Mouse (Mus musculus): Measurements from ENCODE around the gene AI481877. TPM values are rescaled to one million over a fixed set of nuclear protein-coding genes. Genes with fewer than 3 reads are reported as not detected.

The AI481877 gene
- polyA plus RNA-seq, 1 experiment from 2014 or later = not detected

DNA sequence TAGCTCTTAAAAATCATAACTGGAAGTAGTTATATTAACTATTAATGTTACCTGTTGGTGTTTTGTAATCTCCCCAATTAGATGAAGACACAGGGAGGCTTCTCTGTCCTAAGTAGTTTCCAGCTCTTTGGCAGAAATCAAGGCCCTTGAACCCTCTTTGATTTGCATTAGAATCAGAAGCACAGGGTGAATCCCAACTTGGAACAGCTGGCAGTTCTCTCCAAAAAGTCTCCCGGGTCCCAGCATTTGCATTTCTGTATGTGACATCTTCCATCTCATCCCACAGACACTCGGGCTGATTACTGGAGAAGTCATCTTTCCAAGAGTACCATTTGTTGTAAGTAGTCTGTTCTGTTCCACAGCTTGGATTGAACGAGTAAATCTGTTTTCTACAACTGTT is 91.6 kb downstream of the AI481877 start:
- Histone ChIP-seq H3K9me3 (no peaks in the 10 kb centered on the region), H3K4me2 (replicated peaks) (no peak overlapping the region), H3K27ac (no peak overlapping the region), H3K4me3 (no peak overlapping the region), H3K36me3 (peaks cover 5% of the 10 kb centered on the region; the same call in 1 of the 2 replicates), H3K27me3 (no peaks in the 10 kb centered on the region), H3K9ac (no peak overlapping the region), H3K4me1 (no peaks in the 10 kb centered on the region)
- 38% methylated on average over 3 of the region's 3 CpGs for WGBS
- ATAC-seq (ENCODE audit: insufficient number of reproducible peaks, insufficient read depth, low FRiP score, low TSS enrichment) = no peak

DNA sequence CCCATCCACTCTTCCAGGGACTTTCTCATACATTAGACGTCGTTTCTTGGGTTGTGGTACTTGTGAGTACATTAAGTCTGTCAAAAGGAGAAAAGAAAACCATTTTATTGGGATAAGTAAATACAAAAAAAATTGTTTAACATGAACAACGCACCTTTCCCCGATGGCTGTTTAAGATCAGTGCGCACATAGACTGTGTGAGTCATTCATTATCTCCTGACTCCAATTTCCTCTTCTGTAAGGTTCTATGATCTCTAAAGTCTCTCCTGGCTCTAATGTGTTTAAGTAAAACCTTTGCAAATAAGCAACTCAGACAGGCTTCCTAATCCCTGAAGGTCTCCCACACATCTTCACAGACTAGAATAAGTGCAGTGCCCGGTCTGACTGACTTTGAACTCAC is 94.9 kb downstream of the AI481877 start:
- no peak for ATAC-seq (ENCODE audit: insufficient number of reproducible peaks, insufficient read depth, low FRiP score, low TSS enrichment)
- no peak overlapping the region for H3K4me2 ChIP-seq (replicated peaks)
- H3K4me1 ChIP-seq = no peaks in the 10 kb centered on the region
- H3K9me3 ChIP-seq = no peaks in the 10 kb centered on the region
- WGBS = 90% methylated on average over 6 of the region's 6 CpGs
- no peak overlapping the region for H3K27ac ChIP-seq
- no peak overlapping the region for H3K9ac ChIP-seq
- peaks cover 20% of the 10 kb centered on the region; the same call in 1 of the 2 replicates for H3K36me3 ChIP-seq
- no peak overlapping the region for H3K4me3 ChIP-seq
- no peaks in the 10 kb centered on the region for H3K27me3 ChIP-seq

DNA sequence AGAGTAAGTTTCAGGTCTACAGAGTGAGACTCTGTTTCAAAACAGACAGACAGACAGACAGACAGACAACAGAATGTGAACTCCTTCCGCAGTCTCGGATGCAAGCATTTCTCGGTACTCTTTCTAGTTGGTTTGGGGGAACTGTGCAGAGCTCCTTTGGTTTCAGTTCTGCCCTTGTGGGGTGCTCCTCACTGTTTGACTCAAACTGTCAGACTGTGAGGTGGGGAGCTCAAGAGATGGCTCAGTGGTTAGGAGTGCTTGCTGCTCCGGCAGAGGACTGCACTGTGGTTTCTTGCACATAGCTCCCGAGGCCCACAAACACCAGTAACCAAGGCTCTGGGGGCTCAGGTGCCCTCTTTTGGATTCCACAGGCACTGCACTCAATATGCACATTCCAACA is 95.7 kb downstream of the AI481877 start:
- Histone ChIP-seq H3K4me3 (no peak overlapping the region), H3K9ac (no peak overlapping the region), H3K27ac (no peak overlapping the region), H3K36me3 (peaks cover 21% of the 10 kb centered on the region; the same call in 1 of the 2 replicates), H3K4me2 (replicated peaks) (no peak overlapping the region), H3K4me1 (no peaks in the 10 kb centered on the region), H3K27me3 (no peaks in the 10 kb centered on the region), H3K9me3 (no peaks in the 10 kb centered on the region)
- WGBS = 97% methylated on average over 5 of the region's 5 CpGs
- no peak for ATAC-seq (ENCODE audit: insufficient number of reproducible peaks, insufficient read depth, low FRiP score, low TSS enrichment)

DNA sequence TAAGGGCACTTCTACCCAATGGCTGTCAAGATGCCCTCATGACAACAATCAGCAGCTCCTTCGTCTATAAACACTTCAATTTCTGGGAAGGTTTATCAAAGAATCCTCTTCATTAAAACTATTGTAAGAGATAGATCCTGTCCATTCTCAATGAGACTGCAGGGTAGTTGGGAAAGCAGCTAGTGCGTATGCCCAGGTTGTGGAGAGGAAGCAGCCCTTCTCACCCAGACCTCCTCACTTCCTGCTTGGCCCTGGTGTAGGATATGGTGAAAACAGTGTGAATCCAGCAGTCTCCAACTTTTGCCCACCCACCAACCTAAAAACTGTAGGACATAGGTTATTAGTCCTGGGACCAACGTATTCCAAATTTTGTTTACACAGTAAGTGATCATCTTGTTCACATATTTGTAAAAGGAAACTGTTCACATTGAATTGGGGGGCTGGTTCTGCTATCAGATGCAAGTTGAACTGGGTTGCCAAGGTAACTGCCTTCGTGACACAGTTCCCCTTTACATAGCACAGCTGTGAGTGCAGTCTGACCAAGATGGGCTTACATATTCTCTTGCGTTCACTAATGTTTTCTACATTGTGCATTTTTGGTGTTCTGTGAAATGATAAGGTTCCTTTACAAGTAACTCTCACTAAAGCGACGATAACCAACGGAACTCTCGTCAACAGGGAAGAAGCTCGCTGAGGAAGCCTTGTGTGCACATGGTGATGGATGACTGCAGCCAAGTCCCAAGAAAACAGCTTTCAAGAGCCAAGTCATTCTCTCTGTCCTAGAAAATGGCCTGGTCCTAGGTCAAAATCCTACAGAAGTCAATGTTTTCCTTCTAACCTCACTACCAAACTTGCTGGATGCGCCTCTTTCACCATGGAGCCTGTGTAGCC is 98.1 kb downstream of the AI481877 start:
- H3K36me3 ChIP-seq = peaks cover 21% of the 10 kb centered on the region; the same call in 1 of the 2 replicates
- ATAC-seq (ENCODE audit: insufficient number of reproducible peaks, insufficient read depth, low FRiP score, low TSS enrichment) = no peak
- H3K4me1 ChIP-seq = 0 out of 2 replicates have a peak, but pooled peaks cover 5% of the 10 kb centered on the region
- no peaks in the 10 kb centered on the region for H3K9me3 ChIP-seq
- H3K4me2 ChIP-seq (replicated peaks) = no peak overlapping the region
- no peak overlapping the region for H3K9ac ChIP-seq
- no peak overlapping the region for H3K27ac ChIP-seq
- no peak overlapping the region for H3K4me3 ChIP-seq
- 90% methylated on average over 11 of the region's 11 CpGs for WGBS
- H3K27me3 ChIP-seq = no peaks in the 10 kb centered on the region

DNA sequence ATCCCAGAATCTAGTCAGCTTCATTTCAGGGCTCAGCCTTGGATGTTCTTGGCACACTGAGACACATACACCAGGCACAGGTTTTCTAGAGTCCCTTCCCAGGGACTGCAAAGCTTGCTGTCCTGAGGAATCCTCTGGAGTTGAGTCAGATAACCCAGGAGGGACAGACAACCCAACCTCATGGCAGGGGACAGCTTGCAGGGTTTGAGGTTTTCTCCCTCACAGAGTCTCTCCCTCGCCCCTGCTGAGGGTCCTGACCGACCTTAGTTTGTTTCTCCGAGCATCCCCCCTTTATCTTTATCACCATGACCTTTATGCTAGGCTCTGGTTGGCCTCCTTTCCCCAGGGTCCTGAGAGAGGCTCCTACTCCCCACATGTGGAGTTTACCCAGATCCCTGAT is 101.3 kb downstream of the AI481877 start:
- Histone ChIP-seq H3K36me3 (peaks cover 16% of the 10 kb centered on the region; the same call in 1 of the 2 replicates), H3K4me1 (0 out of 2 replicates have a peak, but pooled peaks cover 6% of the 10 kb centered on the region), H3K9ac (no peak overlapping the region), H3K4me3 (no peak overlapping the region), H3K4me2 (replicated peaks) (no peak overlapping the region), H3K9me3 (no peaks in the 10 kb centered on the region), H3K27me3 (no peaks in the 10 kb centered on the region), H3K27ac (no peak overlapping the region)
- WGBS = 82% methylated on average over 3 of the region's 3 CpGs
- no peak for ATAC-seq (ENCODE audit: insufficient number of reproducible peaks, insufficient read depth, low FRiP score, low TSS enrichment)

DNA sequence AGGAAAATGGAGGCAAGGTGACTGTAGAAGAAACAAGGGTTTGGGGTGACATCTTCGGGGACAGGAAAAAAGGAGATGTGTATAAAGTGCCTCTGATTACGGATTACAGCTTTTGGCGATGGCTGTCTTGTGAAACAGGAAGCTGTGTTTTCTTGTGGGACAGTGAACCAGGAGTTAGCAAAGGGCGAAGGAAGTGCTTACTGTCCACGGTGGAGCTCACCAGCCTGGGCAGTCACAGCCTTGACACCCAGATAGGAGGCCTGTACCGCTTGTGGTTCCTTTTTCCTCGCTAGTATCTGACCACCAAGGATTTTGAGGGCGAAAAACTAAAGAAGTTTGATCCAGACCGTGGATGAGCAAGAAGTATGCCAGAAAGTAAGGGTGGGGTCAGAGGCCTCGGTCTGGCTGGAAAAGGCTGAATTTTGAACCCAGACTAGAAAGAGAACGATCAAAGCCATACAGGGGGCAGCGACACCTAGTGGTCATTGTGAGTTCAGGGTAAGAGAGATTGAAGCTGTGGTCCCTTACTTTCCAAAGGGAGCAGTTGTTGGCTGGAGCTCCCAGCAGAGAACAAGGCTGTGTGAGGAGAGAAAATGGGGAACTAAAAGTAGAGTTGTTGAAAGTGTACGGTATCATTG is 102.2 kb downstream of the AI481877 start:
- peaks cover 16% of the 10 kb centered on the region; the same call in 1 of the 2 replicates for H3K36me3 ChIP-seq
- H3K4me1 ChIP-seq = 0 out of 2 replicates have a peak, but pooled peaks cover 6% of the 10 kb centered on the region
- no peak overlapping the region for H3K4me3 ChIP-seq
- H3K27me3 ChIP-seq = no peaks in the 10 kb centered on the region
- 53% methylated on average over 13 of the region's 13 CpGs for WGBS
- no peak overlapping the region for H3K9ac ChIP-seq
- no peak for ATAC-seq (ENCODE audit: insufficient number of reproducible peaks, insufficient read depth, low FRiP score, low TSS enrichment)
- H3K9me3 ChIP-seq = no peaks in the 10 kb centered on the region
- peak overlapping the region; percentile 4; the same call in 1 of the 2 replicates for H3K4me2 ChIP-seq (replicated peaks)
- H3K27ac ChIP-seq = no peak overlapping the region

DNA sequence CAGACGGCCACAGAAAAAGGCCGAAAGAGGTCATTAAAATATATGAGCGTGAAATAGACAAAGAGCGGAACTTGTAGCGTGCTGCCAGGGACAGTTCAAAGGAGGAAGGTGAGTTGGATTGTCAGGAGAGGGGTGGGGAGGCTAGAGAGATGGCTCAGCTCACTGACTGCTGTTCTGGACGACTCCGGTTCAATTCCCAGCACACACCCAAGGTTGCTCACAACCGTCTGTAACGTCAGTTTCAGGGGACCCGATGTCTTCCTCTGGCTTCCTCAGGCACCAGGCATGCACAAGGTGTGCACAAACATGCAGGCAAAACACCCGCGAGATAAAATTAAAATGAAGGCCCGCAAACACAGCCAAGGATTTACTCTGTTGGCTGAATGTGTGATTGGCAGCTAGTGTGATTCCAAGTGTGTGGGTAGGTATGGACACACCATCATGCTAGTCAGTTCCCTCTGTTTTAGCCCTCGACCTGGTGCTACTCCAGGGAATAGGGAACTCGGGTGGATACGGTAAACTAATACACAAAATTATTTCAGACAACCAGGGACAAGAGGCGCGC is 102.9 kb downstream of the AI481877 start:
- 0 out of 2 replicates have a peak, but pooled peaks cover 6% of the 10 kb centered on the region for H3K4me1 ChIP-seq
- WGBS = 57% methylated on average over 18 of the region's 18 CpGs
- peak overlapping the region; percentile 84; the same call in 1 of the 2 replicates for H3K27ac ChIP-seq
- H3K4me3 ChIP-seq = peak overlapping the region; percentile 83
- no peak for ATAC-seq (ENCODE audit: insufficient number of reproducible peaks, insufficient read depth, low FRiP score, low TSS enrichment)
- no peaks in the 10 kb centered on the region for H3K27me3 ChIP-seq
- peak overlapping the region; percentile 81 for H3K9ac ChIP-seq
- no peaks in the 10 kb centered on the region for H3K9me3 ChIP-seq
- peak overlapping the region; percentile 59 for H3K4me2 ChIP-seq (replicated peaks)
- H3K36me3 ChIP-seq = peaks cover 16% of the 10 kb centered on the region; the same call in 1 of the 2 replicates

DNA sequence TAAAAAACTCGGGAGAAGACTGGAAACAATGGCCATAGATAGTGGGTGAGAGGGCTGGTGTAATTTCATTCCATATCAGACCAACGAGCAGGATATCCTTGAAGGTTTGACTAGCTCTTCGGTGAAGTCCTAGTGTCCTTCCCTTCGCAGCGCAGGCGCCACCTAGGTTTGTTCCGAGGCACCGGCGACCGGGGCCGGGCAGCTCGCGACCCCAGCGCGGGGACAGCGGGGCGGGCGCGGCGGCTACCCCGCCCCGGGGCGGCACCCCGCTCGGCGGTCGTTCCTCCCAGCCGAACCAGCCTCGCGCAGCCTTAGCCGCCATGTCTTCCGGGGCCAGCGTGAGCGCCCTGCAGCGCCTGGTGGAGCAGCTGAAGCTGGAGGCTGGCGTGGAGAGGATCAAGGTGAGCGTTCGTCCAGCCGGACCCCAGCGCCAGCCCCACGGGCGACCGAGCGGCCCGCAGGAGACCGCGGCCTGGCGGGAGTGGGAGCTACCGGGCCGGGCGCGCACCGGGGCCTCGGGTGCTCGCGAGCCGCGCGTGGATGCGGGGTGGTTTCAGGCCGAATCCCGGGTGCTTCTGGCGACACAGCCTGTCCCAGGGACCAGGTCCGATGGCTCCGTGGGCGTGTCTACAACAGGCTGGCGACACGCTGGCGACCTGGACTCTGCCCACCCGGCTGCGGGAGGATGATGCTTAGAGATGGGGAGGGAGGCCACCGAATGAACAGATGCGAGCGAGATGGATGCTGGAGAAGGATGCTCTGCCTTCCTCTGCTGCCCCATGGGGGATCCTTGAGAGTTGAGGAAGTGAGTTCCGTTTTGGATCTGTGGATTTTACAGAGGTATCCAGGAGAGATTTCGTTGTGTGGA is 103.6 kb downstream of the AI481877 start, which contains the start of gene Gng10:
Gene Gng10 (plus strand): TSS at position 171 of the 868 bp plus-strand sequence.
- peak; percentile 79 for ATAC-seq (ENCODE audit: insufficient number of reproducible peaks, insufficient read depth, low FRiP score, low TSS enrichment)
- H3K9ac ChIP-seq = peak within 1 kb of the TSS; percentile 81
- H3K4me3 ChIP-seq = peak within 1 kb of the TSS; percentile 83
- WGBS = 9% methylated on average over 76 of the region's 76 CpGs
- peak within 1 kb of the TSS; percentile 84 for H3K27ac ChIP-seq
- no peaks in the 10 kb centered on the region for H3K9me3 ChIP-seq
- peak within 1 kb of the TSS; percentile 59 for H3K4me2 ChIP-seq (replicated peaks)
- H3K36me3 ChIP-seq = peaks cover 10% of the 10 kb centered on the region; the same call in 1 of the 2 replicates
- no peaks in the 10 kb centered on the region for H3K27me3 ChIP-seq
- H3K4me1 ChIP-seq = 0 out of 2 replicates have a peak, but pooled peaks cover 6% of the 10 kb centered on the region

DNA sequence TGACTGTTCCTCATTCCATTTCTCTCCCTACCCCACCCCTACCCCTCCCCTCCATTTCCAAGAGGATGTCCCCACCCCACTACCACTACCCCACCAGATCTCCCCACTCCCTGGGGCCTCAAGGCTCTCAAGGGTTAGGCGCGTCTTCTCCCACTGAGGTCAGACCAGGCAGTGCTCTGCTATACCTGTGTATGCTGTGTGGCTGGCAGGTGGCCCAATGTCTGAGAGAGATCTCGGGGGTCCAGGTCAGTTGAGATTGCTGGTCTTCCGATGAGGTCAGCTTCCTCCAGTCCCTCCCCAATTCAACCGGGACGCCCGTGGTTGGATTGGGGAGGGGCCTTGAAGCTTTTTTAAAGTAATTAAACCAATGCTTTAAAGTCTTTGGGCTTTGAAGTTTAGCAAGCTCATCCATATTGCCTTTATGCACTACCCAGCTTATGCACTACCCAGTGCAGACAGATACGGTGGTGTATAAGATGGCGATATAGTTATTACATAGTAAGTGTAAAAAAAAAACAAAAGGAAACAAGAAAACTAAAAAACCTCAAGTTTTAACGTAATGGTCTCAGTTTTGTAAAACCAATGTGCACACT is 104.4 kb downstream of the AI481877 start:
- no peak overlapping the region for H3K9ac ChIP-seq
- H3K27ac ChIP-seq = no peak overlapping the region
- H3K4me1 ChIP-seq = 0 out of 2 replicates have a peak, but pooled peaks cover 6% of the 10 kb centered on the region
- WGBS = 76% methylated on average over 10 of the region's 10 CpGs
- H3K9me3 ChIP-seq = no peaks in the 10 kb centered on the region
- H3K36me3 ChIP-seq = 0 out of 2 replicates have a peak, but pooled peaks cover 5% of the 10 kb centered on the region
- peak overlapping the region; percentile 59 for H3K4me2 ChIP-seq (replicated peaks)
- peak overlapping the region; percentile 83 for H3K4me3 ChIP-seq
- H3K27me3 ChIP-seq = no peaks in the 10 kb centered on the region
- ATAC-seq (ENCODE audit: insufficient number of reproducible peaks, insufficient read depth, low FRiP score, low TSS enrichment) = no peak; the same call in 1 of the 2 replicates

DNA sequence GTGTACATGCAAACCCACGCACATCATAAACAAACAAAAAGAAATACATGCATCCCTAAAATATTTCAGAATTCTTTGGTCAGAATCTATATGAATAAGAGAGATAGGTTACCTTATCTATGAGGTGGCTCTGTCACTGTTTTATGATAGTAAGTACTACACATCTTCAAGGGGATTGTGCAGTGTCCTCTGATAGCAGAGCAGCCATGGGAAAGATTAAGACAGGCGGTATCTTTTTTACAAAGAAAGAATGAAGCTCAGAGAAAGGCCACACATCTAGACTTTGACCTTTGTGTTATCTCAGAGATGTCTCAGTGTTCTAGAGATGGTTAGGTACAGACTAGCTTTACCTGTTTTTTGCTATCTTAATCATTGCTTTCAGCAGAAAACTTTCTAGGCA is 121.9 kb downstream of the AI481877 start:
- no peak overlapping the region for H3K9ac ChIP-seq
- 93% methylated on average over 2 of the region's 2 CpGs for WGBS
- ATAC-seq (ENCODE audit: insufficient number of reproducible peaks, insufficient read depth, low FRiP score, low TSS enrichment) = no peak
- H3K4me2 ChIP-seq (replicated peaks) = no peak overlapping the region
- H3K36me3 ChIP-seq = peaks cover 35% of the 10 kb centered on the region
- no peaks in the 10 kb centered on the region for H3K4me1 ChIP-seq
- H3K4me3 ChIP-seq = no peak overlapping the region
- no peaks in the 10 kb centered on the region for H3K27me3 ChIP-seq
- H3K9me3 ChIP-seq = no peaks in the 10 kb centered on the region
- no peak overlapping the region for H3K27ac ChIP-seq

Measured in embryonic facial prominence, embryonic 12.5 days (tissue).